Mouse (Mus musculus): ENCODE data around the gene Tsc22d1. TPM values are rescaled to one million over a fixed set of nuclear protein-coding genes. Genes with fewer than 3 reads are reported as not detected.

Gene Tsc22d1
- polyA plus RNA-seq, 1 experiment, result 281 TPM

DNA sequence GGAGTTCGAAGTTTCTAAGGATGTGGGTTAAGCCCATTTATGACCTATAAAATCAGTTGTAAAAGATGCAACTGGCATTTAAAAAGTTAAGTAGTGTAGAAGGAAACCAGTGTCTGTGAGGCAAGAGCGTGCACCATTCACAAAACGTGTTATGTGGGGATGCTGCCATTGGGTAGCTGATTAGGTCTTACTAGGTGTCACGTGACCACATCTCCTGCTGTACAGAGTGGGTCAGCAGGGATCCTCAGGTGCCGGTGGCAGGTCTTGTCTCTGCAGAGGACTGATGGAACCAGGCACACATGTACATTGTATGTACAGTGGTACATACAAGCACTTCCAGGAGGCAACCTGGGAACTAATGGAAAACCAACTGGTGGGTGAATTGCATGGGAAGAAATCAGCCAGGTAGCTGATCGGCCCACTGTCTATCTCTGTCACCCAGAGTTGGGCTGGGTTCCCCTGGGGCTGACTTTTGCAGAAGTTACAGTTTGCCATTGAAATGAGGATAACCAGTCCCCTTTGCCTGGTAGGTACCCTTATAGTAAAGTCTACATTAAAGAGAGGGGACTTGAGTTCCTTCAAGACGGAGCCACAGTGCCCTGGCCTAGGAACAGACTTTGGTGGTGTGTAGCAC, 116.4 kb downstream of the Tsc22d1 start:
- Histone ChIP-seq H3K79me2 (ENCODE audit: control insufficient read depth, insufficient read depth) (no peaks in the 10 kb centered on the region), H3ac (ENCODE audit: control insufficient read depth, insufficient read length) (no peak overlapping the region), H3K4me2 (ENCODE audit: low read depth) (no peak overlapping the region), H3K4me3 (no peak overlapping the region), H3K27me3 (ENCODE audit: control insufficient read depth, insufficient read depth, insufficient read length) (no peaks in the 10 kb centered on the region), H3K36me3 (ENCODE audit: control insufficient read depth, insufficient read depth) (no peaks in the 10 kb centered on the region)
- TF ChIP-seq TCF3 (IDR thresholded peaks at IDR 0.05; ENCODE audit: insufficient read length, low read depth) (no peak), TCF12 (IDR thresholded peaks at IDR 0.05; ENCODE audit: insufficient read depth, poor library complexity, severe bottlenecking) (no peak), MYOD1 (IDR thresholded peaks at IDR 0.05; ENCODE audit: control insufficient read depth in 1 of 3, insufficient read length in 2 of 3, low read depth in 2 of 3) (no peak), REST (IDR thresholded peaks at IDR 0.05; ENCODE audit: insufficient read depth, insufficient read length) (no peak), POLR2AphosphoS2 (IDR thresholded peaks at IDR 0.05; ENCODE audit: insufficient read length, low read depth) (no peak)

GRCm38 (mm10) chr14:76532257-76533169, 117.8 kb downstream of the Tsc22d1 start:
- H3K79me2 ChIP-seq (ENCODE audit: control insufficient read depth, insufficient read depth), result no peaks in the 10 kb centered on the region
- H3K27me3 ChIP-seq (ENCODE audit: control insufficient read depth, insufficient read depth, insufficient read length), result no peaks in the 10 kb centered on the region
- no peak for TF ChIP-seq TCF12 (IDR thresholded peaks at IDR 0.05; ENCODE audit: insufficient read depth, poor library complexity, severe bottlenecking)
- no peak for TF ChIP-seq MYOG (IDR thresholded peaks at IDR 0.05; ENCODE audit: control insufficient read depth in 1 of 3, insufficient read depth in 1 of 3, insufficient read length in 2 of 3, low read depth in 2 of 3)
- TF ChIP-seq POLR2A (IDR thresholded peaks at IDR 0.05; ENCODE audit: insufficient read length, low read depth), result no peak
- no peak for TF ChIP-seq USF1 (IDR thresholded peaks at IDR 0.05; ENCODE audit: low read depth)
- no peak for TF ChIP-seq E2F4 (IDR thresholded peaks at IDR 0.05; ENCODE audit: insufficient read depth)
- TF ChIP-seq POLR2AphosphoS2 (IDR thresholded peaks at IDR 0.05; ENCODE audit: insufficient read length, low read depth), result no peak
- no peak for TF ChIP-seq REST (IDR thresholded peaks at IDR 0.05; ENCODE audit: insufficient read depth, insufficient read length)
- H3K4me3 ChIP-seq, result no peak overlapping the region
- no peaks in the 10 kb centered on the region for H3K36me3 ChIP-seq (ENCODE audit: control insufficient read depth, insufficient read depth)
- no peak overlapping the region for H3ac ChIP-seq (ENCODE audit: control insufficient read depth, insufficient read length)
- no peak overlapping the region for H3K4me2 ChIP-seq (ENCODE audit: low read depth)

DNA sequence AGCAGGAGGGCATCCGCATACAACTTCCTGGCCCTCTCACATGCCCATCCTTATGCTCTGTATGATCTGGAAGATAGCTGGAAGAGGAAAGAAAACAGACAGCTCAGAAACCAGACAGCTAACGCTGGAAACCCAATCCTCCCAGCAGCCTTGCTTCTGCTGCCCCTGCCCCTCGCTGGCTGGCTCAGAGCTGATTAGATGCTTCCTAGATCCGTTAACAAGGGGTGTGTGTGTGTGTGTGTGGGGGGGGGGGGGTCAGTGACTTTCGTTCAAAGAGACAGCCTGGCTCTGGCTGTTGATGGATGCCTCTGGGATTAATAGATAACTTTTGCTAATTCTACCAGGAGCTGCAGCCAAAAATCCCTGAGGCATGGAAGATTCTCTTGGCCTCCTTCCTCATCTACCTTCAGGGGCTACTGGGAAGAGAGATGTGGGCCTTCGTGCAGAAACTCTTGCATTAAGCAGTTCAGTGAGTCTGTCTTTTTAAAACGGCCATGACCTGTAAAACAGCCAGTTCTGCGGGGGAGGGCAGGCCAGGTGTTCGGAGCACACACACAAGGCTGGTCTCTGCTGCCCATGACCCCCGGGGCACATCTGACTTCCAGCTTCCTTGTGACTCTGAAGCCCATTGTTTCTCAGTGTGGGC, 118.5 kb downstream of the Tsc22d1 start:
- Histone ChIP-seq H3K4me2 (ENCODE audit: low read depth) (no peak overlapping the region), H3K4me3 (no peak overlapping the region), H3K79me2 (ENCODE audit: control insufficient read depth, insufficient read depth) (no peaks in the 10 kb centered on the region), H3K36me3 (ENCODE audit: control insufficient read depth, insufficient read depth) (no peaks in the 10 kb centered on the region), H3K27me3 (ENCODE audit: control insufficient read depth, insufficient read depth, insufficient read length) (no peaks in the 10 kb centered on the region), H3ac (ENCODE audit: control insufficient read depth, insufficient read length) (no peak overlapping the region)
- no peak for TF ChIP-seq MYOG (IDR thresholded peaks at IDR 0.05; ENCODE audit: control insufficient read depth in 1 of 3, insufficient read depth in 1 of 3, insufficient read length in 2 of 3, low read depth in 2 of 3)
- TF ChIP-seq USF1 (IDR thresholded peaks at IDR 0.05; ENCODE audit: low read depth), result no peak
- TF ChIP-seq POLR2A (IDR thresholded peaks at IDR 0.05; ENCODE audit: insufficient read length, low read depth), result no peak
- TF ChIP-seq MAX (IDR thresholded peaks at IDR 0.05; ENCODE audit: low read depth), result no peak
- no peak for TF ChIP-seq E2F4 (IDR thresholded peaks at IDR 0.05; ENCODE audit: insufficient read depth)
- no peak for TF ChIP-seq TCF3 (IDR thresholded peaks at IDR 0.05; ENCODE audit: insufficient read length, low read depth)
- TF ChIP-seq REST (IDR thresholded peaks at IDR 0.05; ENCODE audit: insufficient read depth, insufficient read length), result no peak

DNA sequence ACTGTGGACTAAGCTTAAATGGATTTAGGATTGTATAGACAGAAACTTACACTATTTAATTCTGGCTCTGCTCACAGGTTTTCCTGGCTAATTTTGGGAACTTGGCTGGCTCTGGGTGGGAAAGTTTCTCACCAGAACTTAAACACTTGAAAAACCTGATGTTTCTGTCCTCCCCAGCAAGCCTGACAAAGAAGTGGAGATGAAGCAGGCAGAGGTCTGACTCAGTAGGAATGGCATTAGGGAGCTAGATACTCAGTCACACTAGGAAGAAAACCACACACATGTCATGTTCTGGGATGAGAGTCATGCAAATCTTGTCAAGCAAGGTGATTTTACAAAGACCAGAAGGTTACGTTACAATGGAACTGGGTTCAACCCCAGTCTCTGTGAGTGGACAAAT, 120.3 kb downstream of the Tsc22d1 start:
- H3K36me3 ChIP-seq (ENCODE audit: control insufficient read depth, insufficient read depth), result no peaks in the 10 kb centered on the region
- no peaks in the 10 kb centered on the region for H3K79me2 ChIP-seq (ENCODE audit: control insufficient read depth, insufficient read depth)
- no peak overlapping the region for H3K4me2 ChIP-seq (ENCODE audit: low read depth)
- H3ac ChIP-seq (ENCODE audit: control insufficient read depth, insufficient read length), result no peak overlapping the region
- no peak for TF ChIP-seq CEBPB (IDR thresholded peaks at IDR 0.05; ENCODE audit: insufficient read depth, poor library complexity, severe bottlenecking)
- no peak for TF ChIP-seq MYOG (IDR thresholded peaks at IDR 0.05; ENCODE audit: control insufficient read depth in 1 of 3, insufficient read depth in 1 of 3, insufficient read length in 2 of 3, low read depth in 2 of 3)
- TF ChIP-seq TCF12 (IDR thresholded peaks at IDR 0.05; ENCODE audit: insufficient read depth, poor library complexity, severe bottlenecking), result no peak
- no peak for TF ChIP-seq E2F4 (IDR thresholded peaks at IDR 0.05; ENCODE audit: insufficient read depth)
- TF ChIP-seq SRF (IDR thresholded peaks at IDR 0.05; ENCODE audit: control insufficient read depth, insufficient read length, low read depth), result no peak
- TF ChIP-seq MYOD1 (IDR thresholded peaks at IDR 0.05; ENCODE audit: control insufficient read depth in 1 of 3, insufficient read length in 2 of 3, low read depth in 2 of 3), result no peak
- TF ChIP-seq MAX (IDR thresholded peaks at IDR 0.05; ENCODE audit: low read depth), result no peak
- TF ChIP-seq REST (IDR thresholded peaks at IDR 0.05; ENCODE audit: insufficient read depth, insufficient read length), result no peak
- no peak for TF ChIP-seq TCF3 (IDR thresholded peaks at IDR 0.05; ENCODE audit: insufficient read length, low read depth)
- TF ChIP-seq USF1 (IDR thresholded peaks at IDR 0.05; ENCODE audit: low read depth), result no peak
- TF ChIP-seq POLR2AphosphoS2 (IDR thresholded peaks at IDR 0.05; ENCODE audit: insufficient read length, low read depth), result no peak
- no peak for TF ChIP-seq POLR2A (IDR thresholded peaks at IDR 0.05; ENCODE audit: insufficient read length, low read depth)
- H3K4me3 ChIP-seq, result no peak overlapping the region
- no peaks in the 10 kb centered on the region for H3K27me3 ChIP-seq (ENCODE audit: control insufficient read depth, insufficient read depth, insufficient read length)

Data from myocyte (in vitro differentiated cells).